Comparison of ENCODE assay signal across 8 mouse cellular contexts in the genomic region with DNA sequence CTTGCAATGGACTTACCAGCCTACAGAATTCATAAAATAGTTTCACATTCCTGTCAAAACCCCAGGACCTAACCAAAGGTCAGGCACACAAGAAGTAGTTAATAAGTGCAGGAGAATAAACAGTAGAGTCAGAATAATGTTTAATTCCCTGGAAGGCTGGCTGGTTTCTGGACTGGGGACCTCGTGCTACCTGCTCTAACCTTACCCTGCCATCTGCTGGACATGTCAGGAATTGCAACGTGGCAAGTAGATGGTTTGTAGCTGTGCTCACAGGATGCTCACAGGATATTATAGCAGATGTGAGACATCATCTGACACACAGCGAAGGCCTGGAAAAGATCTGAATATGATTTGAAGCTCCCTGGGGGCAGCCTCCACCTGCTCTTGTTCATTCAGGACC. TPM values are rescaled to one million over a fixed set of nuclear protein-coding genes. Genes with fewer than 3 reads are reported as not detected.
A peak's percentile ranks its signal among the peaks of the same experiment; 100 is the strongest.
DNase-seq lines count a peak whose midpoint lies in the region; ATAC-seq and TF ChIP-seq lines count a peak whose summit lies in the region.

No protein-coding gene starts in this region.

- H3K9me3 ChIP-seq in embryonic facial prominence, embryonic 10.5 days: no peaks in the 10 kb centered on the region
- no peaks in the 10 kb centered on the region for H3K9me3 ChIP-seq in liver, postnatal 0 days (ENCODE audit: low read length)
- H3K9me3 ChIP-seq in neural tube, embryonic 15.5 days (replicated peaks): no peaks in the 10 kb centered on the region

- peak; percentile 68 to 83 for DNase-seq in CD8-positive naive resting alpha-beta T cell, adult 2 months (ENCODE audit: low read depth in 2 of 2, low spot score in 2 of 2)
- DNase-seq in adrenal gland, postnatal 25 days: peak; percentile 78
- peak; percentile 82 for DNase-seq in embryonic facial prominence, embryonic 10.5 days (ENCODE audit: low spot score)
- DNase-seq in heart, postnatal 10 days: peak; percentile 86 to 93
- DNase-seq in kidney, postnatal 25 days: peak; percentile 85 to 93
- peak; percentile 89 for DNase-seq in liver, postnatal 0 days
- DNase-seq in testis, postnatal 14 days (ENCODE audit: low spot score): peak; percentile 57

- H3K4me3 ChIP-seq in embryonic facial prominence, embryonic 10.5 days: no peak overlapping the region
- no peak overlapping the region for H3K4me3 ChIP-seq in liver, postnatal 0 days (ENCODE audit: low read depth, low read length)
- no peak overlapping the region for H3K4me3 ChIP-seq in neural tube, embryonic 15.5 days (replicated peaks)

- peak; percentile 39; the same call in 1 of the 2 replicates for TF ChIP-seq EP300 in liver, postnatal 0 days (IDR thresholded peaks at IDR 0.05; ENCODE audit: low read depth)

- 0 out of 2 replicates have a peak, but pooled peaks cover 4% of the 10 kb centered on the region for H3K27me3 ChIP-seq in embryonic facial prominence, embryonic 10.5 days (replicated peaks; ENCODE audit: low read depth, poor library complexity, severe bottlenecking)
- no peaks in the 10 kb centered on the region for H3K27me3 ChIP-seq in liver, postnatal 0 days (ENCODE audit: insufficient read depth, low read length)
- H3K27me3 ChIP-seq in neural tube, embryonic 15.5 days (replicated peaks): no peaks in the 10 kb centered on the region

- H3K4me2 ChIP-seq in liver, postnatal 0 days (ENCODE audit: low read depth, low read length): no peak overlapping the region
- H3K4me2 ChIP-seq in neural tube, embryonic 15.5 days: no peak overlapping the region

- H3K27ac ChIP-seq in embryonic facial prominence, embryonic 10.5 days (replicated peaks): no peak overlapping the region
- H3K27ac ChIP-seq in liver, postnatal 0 days (ENCODE audit: low read depth): no peak overlapping the region
- no peak overlapping the region for H3K27ac ChIP-seq in neural tube, embryonic 15.5 days (replicated peaks)

- TF ChIP-seq CTCF in liver, postnatal 0 days (IDR thresholded peaks at IDR 0.05; ENCODE audit: low read depth): peak; percentile 97

- whole genome bisulfite sequencing in embryonic facial prominence, embryonic 10.5 days: 12% methylated on average over 3 of the region's 3 CpGs
- 4% methylated on average over 3 of the region's 3 CpGs for WGBS in liver, postnatal 0 days (ENCODE audit: insufficient replicate concordance)
- WGBS in neural tube, embryonic 15.5 days: 7% methylated on average over 3 of the region's 3 CpGs

- no peaks in the 10 kb centered on the region for H3K36me3 ChIP-seq in embryonic facial prominence, embryonic 10.5 days (replicated peaks)
- no peaks in the 10 kb centered on the region for H3K36me3 ChIP-seq in liver, postnatal 0 days (replicated peaks; ENCODE audit: insufficient read depth, low read length)
- no peaks in the 10 kb centered on the region for H3K36me3 ChIP-seq in neural tube, embryonic 15.5 days

- ATAC-seq in liver, postnatal 0 days: peak; percentile 67
- peak; percentile 83; the same call in 1 of the 2 replicates for ATAC-seq in neural tube, embryonic 15.5 days (ENCODE audit: low FRiP score)

- peaks cover 13% of the 10 kb centered on the region for H3K4me1 ChIP-seq in embryonic facial prominence, embryonic 10.5 days
- peaks cover 22% of the 10 kb centered on the region for H3K4me1 ChIP-seq in liver, postnatal 0 days (ENCODE audit: insufficient read depth)
- peaks cover 3% of the 10 kb centered on the region; the same call in 1 of the 2 replicates for H3K4me1 ChIP-seq in neural tube, embryonic 15.5 days

- no peak overlapping the region for H3K9ac ChIP-seq in liver, postnatal 0 days (replicated peaks)
- H3K9ac ChIP-seq in neural tube, embryonic 15.5 days (replicated peaks): no peak overlapping the region

- intact Hi-C loops in heart, postnatal 10 days (cut with DNase I): loop anchor here (2.0 kb wide), 1 partner anchor 24 kb away; no protein-coding TSS in a partner anchor

RNA-seq across cellular contexts. Expression of a gene that starts 7.3 kb away (rescaled TPM):
- total RNA-seq in adrenal gland, postnatal 25 days (2021): 0.85 and 1.4 TPM in 2 replicates
- polyA plus RNA-seq in embryonic facial prominence, embryonic 10.5 days (2016; fragmentation: Nextera tagmentation; extraction: Ambion mirVana): 0.51 and 0.75 TPM in 2 replicates
- 100 to 1,000 TPM; 406 to 430 TPM for total RNA-seq in heart, postnatal 10 days (2021)
- 5.7 and 5.9 TPM in 2 replicates for polyA plus RNA-seq in liver, postnatal 0 days (2015; fragmentation: Nextera tagmentation; extraction: Ambion mirVana)
- 2.1 and 3.3 TPM in 2 replicates for polyA plus RNA-seq in neural tube, embryonic 15.5 days (2015; fragmentation: Nextera tagmentation; extraction: Ambion mirVana)

RNA-seq across cellular contexts. Expression of a gene that starts 37.7 kb away (rescaled TPM):
- total RNA-seq in adrenal gland, postnatal 25 days (2021): not detected in 2 replicates
- polyA plus RNA-seq in embryonic facial prominence, embryonic 10.5 days (2016; fragmentation: Nextera tagmentation; extraction: Ambion mirVana): 3.6 and 9.3 TPM in 2 replicates
- not detected for total RNA-seq in heart, postnatal 10 days (2021)
- polyA plus RNA-seq in liver, postnatal 0 days (2015; fragmentation: Nextera tagmentation; extraction: Ambion mirVana): not detected in 2 replicates
- 4.9 and 6.9 TPM in 2 replicates for polyA plus RNA-seq in neural tube, embryonic 15.5 days (2015; fragmentation: Nextera tagmentation; extraction: Ambion mirVana)

RNA-seq across cellular contexts. Expression of a gene that starts 40.0 kb away (rescaled TPM):
- total RNA-seq in adrenal gland, postnatal 25 days (2021): 3.5 and 3.9 TPM in 2 replicates
- polyA plus RNA-seq in embryonic facial prominence, embryonic 10.5 days (2016; fragmentation: Nextera tagmentation; extraction: Ambion mirVana): 8.7 and 12.2 TPM in 2 replicates
- 1 to 10 TPM; 2.7 to 3.4 TPM for total RNA-seq in heart, postnatal 10 days (2021)
- polyA plus RNA-seq in liver, postnatal 0 days (2015; fragmentation: Nextera tagmentation; extraction: Ambion mirVana): 8.2 and 9.2 TPM in 2 replicates
- 20.3 and 23.1 TPM in 2 replicates for polyA plus RNA-seq in neural tube, embryonic 15.5 days (2015; fragmentation: Nextera tagmentation; extraction: Ambion mirVana)

RNA-seq across cellular contexts. Expression of a gene that starts 59.1 kb away (rescaled TPM):
- 1.3 and 1.6 TPM in 2 replicates for total RNA-seq in adrenal gland, postnatal 25 days (2021)
- 0.35 and 0.60 TPM in 2 replicates for polyA plus RNA-seq in embryonic facial prominence, embryonic 10.5 days (2016; fragmentation: Nextera tagmentation; extraction: Ambion mirVana)
- 1 to 10 TPM in 1 of 2 experiments, under 1 TPM in 1; 0.97 to 1.8 TPM for total RNA-seq in heart, postnatal 10 days (2021)
- polyA plus RNA-seq in liver, postnatal 0 days (2015; fragmentation: Nextera tagmentation; extraction: Ambion mirVana): 0.14 TPM in 1 of 2 replicates, not detected in the other
- polyA plus RNA-seq in neural tube, embryonic 15.5 days (2015; fragmentation: Nextera tagmentation; extraction: Ambion mirVana): 0.36 and 1.1 TPM in 2 replicates
